Comparison of ENCODE assay signal across 18 mouse cellular contexts in genomic region chr9:78299143-78299542, GRCm38 (mm10). TPM values are rescaled to one million over a fixed set of nuclear protein-coding genes. Genes with fewer than 3 reads are reported as not detected.
"Had no signal": no experiment of that assay in that cellular context is flagged by ENCODE, and none has a peak within 500 bp of the region (broad histone marks: within the 10 kb centered on the region; RNA-seq: fewer than 3 reads in every experiment).

No protein-coding gene starts in this region.

RNA-seq across cellular contexts. Expression of gene Gm10639, which starts 9.4 kb away (rescaled TPM):
- polyA plus RNA-seq: gonadal fat pad, adult 2 months; heart, embryonic 10.5 days; heart, embryonic 12.5 days; heart, embryonic 14.5 days; heart, embryonic 16.5 days; hindbrain, embryonic 10.5 days; hindbrain, embryonic 12.5 days; hindbrain, embryonic 14.5 days; hindbrain, embryonic 16.5 days; inflammation-experienced regulatory T-cells, adult 6 months; limb, embryonic 11.5 days; limb, embryonic 13.5 days; liver, adult 2 months had no signal

RNA-seq across cellular contexts. Expression of gene Omt2a, which starts 15.5 kb away (rescaled TPM):
- polyA plus RNA-seq: gonadal fat pad, adult 2 months; heart, embryonic 10.5 days; heart, embryonic 12.5 days; heart, embryonic 14.5 days; heart, embryonic 16.5 days; hindbrain, embryonic 10.5 days; hindbrain, embryonic 12.5 days; hindbrain, embryonic 14.5 days; hindbrain, embryonic 16.5 days; inflammation-experienced regulatory T-cells, adult 6 months; kidney, adult 2 months; kidney, embryonic 15.5 days; kidney, postnatal 0 days; large intestine, adult 2 months; limb, embryonic 11.5 days; limb, embryonic 13.5 days; limb, embryonic 15.5 days; liver, adult 2 months had no signal

RNA-seq across cellular contexts. Expression of gene Omt2b, which starts 28.2 kb away (rescaled TPM):
- polyA plus RNA-seq: gonadal fat pad, adult 2 months; heart, embryonic 10.5 days; heart, embryonic 12.5 days; heart, embryonic 14.5 days; heart, embryonic 16.5 days; hindbrain, embryonic 10.5 days; hindbrain, embryonic 12.5 days; hindbrain, embryonic 14.5 days; hindbrain, embryonic 16.5 days; inflammation-experienced regulatory T-cells, adult 6 months; kidney, adult 2 months; kidney, embryonic 15.5 days; kidney, postnatal 0 days; large intestine, adult 2 months; limb, embryonic 11.5 days; limb, embryonic 13.5 days; limb, embryonic 15.5 days; liver, adult 2 months had no signal

RNA-seq across cellular contexts. Expression of gene Gm3776, which starts 42.2 kb away (rescaled TPM):
- polyA plus RNA-seq: gonadal fat pad, adult 2 months; heart, embryonic 10.5 days; heart, embryonic 12.5 days; heart, embryonic 14.5 days; heart, embryonic 16.5 days; hindbrain, embryonic 10.5 days; hindbrain, embryonic 12.5 days; hindbrain, embryonic 14.5 days; hindbrain, embryonic 16.5 days; inflammation-experienced regulatory T-cells, adult 6 months; limb, embryonic 11.5 days; limb, embryonic 13.5 days had no signal

RNA-seq across cellular contexts. Expression of gene Gsta2, which starts 56.4 kb away (rescaled TPM):
- polyA plus RNA-seq: heart, embryonic 10.5 days; heart, embryonic 12.5 days; heart, embryonic 14.5 days; hindbrain, embryonic 10.5 days; hindbrain, embryonic 12.5 days; hindbrain, embryonic 14.5 days; hindbrain, embryonic 16.5 days; inflammation-experienced regulatory T-cells, adult 6 months; large intestine, adult 2 months; limb, embryonic 11.5 days had no signal
